19 mouse cellular contexts compared by ENCODE assay signal in the genomic region with DNA sequence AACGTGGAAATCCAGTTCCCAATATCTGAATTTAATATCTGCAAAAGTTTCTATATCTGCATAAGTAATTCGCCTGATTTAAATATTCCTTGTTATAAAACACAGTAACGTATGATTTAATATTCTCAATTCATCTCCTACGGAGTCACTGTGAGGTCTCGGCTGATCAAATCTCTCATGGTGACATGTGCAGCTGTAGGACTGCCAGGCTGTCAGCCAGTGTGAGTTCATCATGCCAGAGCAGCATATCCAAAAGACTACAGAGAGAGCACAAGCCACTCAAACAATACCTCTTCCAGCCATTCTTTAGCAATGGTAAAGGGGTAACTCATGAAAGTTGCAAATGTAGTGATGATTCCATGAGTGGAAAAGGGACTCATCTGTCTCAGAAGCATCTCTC.
DNase-seq lines count a peak whose midpoint lies in the region; ATAC-seq and TF ChIP-seq lines count a peak whose summit lies in the region.
"Had no signal": no experiment of that assay in that cellular context is flagged by ENCODE, and none has a peak within 500 bp of the region (broad histone marks: within the 10 kb centered on the region; RNA-seq: fewer than 3 reads in every experiment).

No protein-coding gene starts in this region.

- H3K4me1 ChIP-seq in cerebellum, adult 2 months (ENCODE audit: control insufficient read depth, insufficient read depth, low read length) = no peaks in the 10 kb centered on the region; the same call in 1 of the 2 replicates
- H3K4me1 ChIP-seq: embryonic facial prominence, embryonic 10.5 days; heart, embryonic 13.5 days had no signal

- no peak for ATAC-seq in cerebellum, adult (ENCODE audit: insufficient number of reproducible peaks, low FRiP score, low TSS enrichment)
- ATAC-seq: forebrain, embryonic 14.5 days; inflammation-experienced regulatory T-cells, adult 6 months; intestine, postnatal 0 days had no signal

- DNase-seq in cerebellum, adult 2 months = peak; percentile 12 to 38
- peak; percentile 40 to 46 for DNase-seq in cerebellum, postnatal 25 days
- no peak for DNase-seq in cerebellum, adult 11 months
- peak; percentile 38 for DNase-seq in left cerebral cortex, postnatal 4 days
- DNase-seq in left cerebral cortex, postnatal 10 days (ENCODE audit: extremely low spot score in 1 of 2, low spot score in 2 of 2) = no peak
- DNase-seq in brain, embryonic 14.5 days (ENCODE audit: low read depth) = peak; percentile 3
- DNase-seq in heart, postnatal 25 days (ENCODE audit: low spot score) = no peak
- DNase-seq: adrenal gland, postnatal 10 days; gastrocnemius, postnatal 36 days; heart, adult 11 months; heart, postnatal 4 days; kidney, adult 8-10 months had no signal

- 18% methylated on average over 5 of the region's 5 CpGs for WGBS in cerebellum, adult 2 months

- H3K27me3 ChIP-seq in cerebellum, adult 2 months (ENCODE audit: control insufficient read depth, insufficient read depth, low read length) = no peaks in the 10 kb centered on the region
- H3K27me3 ChIP-seq: heart, embryonic 13.5 days had no signal

- intact Hi-C loops in left cerebral cortex, postnatal 4 days (cut with DNase I) = no loop called here
- intact Hi-C loops in left cerebral cortex, postnatal 10 days (cut with DNase I) = no loop called here
- intact Hi-C loops in heart, postnatal 25 days (cut with DNase I) = no loop called here

- no peak overlapping the region for H3K27ac ChIP-seq in cerebellum, adult 2 months (ENCODE audit: insufficient read depth, low read length)
- H3K27ac ChIP-seq: embryonic facial prominence, embryonic 10.5 days; heart, embryonic 13.5 days; hindbrain, embryonic 14.5 days had no signal

- H3K4me3 ChIP-seq in cerebellum, adult 2 months (replicated peaks; ENCODE audit: insufficient read depth, low read depth, low read length) = no peak overlapping the region
- H3K4me3 ChIP-seq: embryonic facial prominence, embryonic 10.5 days; heart, embryonic 13.5 days had no signal

- no peak for TF ChIP-seq POLR2A in cerebellum, adult 2 months (IDR thresholded peaks at IDR 0.05; ENCODE audit: borderline replicate concordance, insufficient read depth, low read length)
- TF ChIP-seq POLR2A in brain, embryonic 14.5 days (IDR thresholded peaks at IDR 0.05; ENCODE audit: borderline replicate concordance, extremely low read depth, insufficient read depth, insufficient read length, poor library complexity, severe bottlenecking) = no peak

- no peak for TF ChIP-seq CTCF in cerebellum, adult 2 months (IDR thresholded peaks at IDR 0.05; ENCODE audit: borderline replicate concordance, insufficient read depth, low read depth, low read length)
- no peak for TF ChIP-seq CTCF in brain, embryonic 14.5 days (IDR thresholded peaks at IDR 0.05; ENCODE audit: borderline replicate concordance, extremely low read depth, insufficient read depth, insufficient read length)

Comparison
In these comparisons a context has a peak if more than half of its experiments do, and no peak if none do; other contexts are left out.
1. DNase-seq: peak in cerebellum, adult 2 months (2 of 2), cerebellum, postnatal 25 days (2 of 2), left cerebral cortex, postnatal 4 days (single experiment) and brain, embryonic 14.5 days (single experiment); none in cerebellum, adult 11 months (single experiment), left cerebral cortex, postnatal 10 days (0 of 2) and heart, postnatal 25 days (single experiment).